ENCODE assay signal across 8 mouse cellular contexts in genomic region chr5:124552094-124552472, GRCm38 (mm10). TPM values are rescaled to one million over a fixed set of nuclear protein-coding genes. Genes with fewer than 3 reads are reported as not detected.
DNase-seq lines count a peak whose midpoint lies in the region; ATAC-seq lines count a peak whose summit lies in the region.

No protein-coding gene starts in this region.

- no peak for ATAC-seq in erythroblast, adult 5-6 weeks (replicated peaks; ENCODE audit: low FRiP score, poor library complexity, severe bottlenecking)
- no peak for ATAC-seq in liver, embryonic 12.5 days
- no peak for ATAC-seq in frontal cortex, adult (ENCODE audit: low TSS enrichment)

- H3K9me3 ChIP-seq in erythroblast, embryonic 14.5 days (ENCODE audit: control insufficient read depth, low read length), result no peaks in the 10 kb centered on the region
- no peaks in the 10 kb centered on the region for H3K9me3 ChIP-seq in forebrain, embryonic 10.5 days
- no peaks in the 10 kb centered on the region for H3K9me3 ChIP-seq in liver, embryonic 12.5 days (replicated peaks)

- H3K36me3 ChIP-seq in erythroblast, embryonic 14.5 days (ENCODE audit: control insufficient read depth), result peaks cover 56% of the 10 kb centered on the region
- H3K36me3 ChIP-seq in forebrain, embryonic 10.5 days (replicated peaks), result peaks cover 57% of the 10 kb centered on the region
- peaks cover 54% of the 10 kb centered on the region for H3K36me3 ChIP-seq in liver, embryonic 12.5 days

- H3K4me3 ChIP-seq in erythroblast, embryonic 14.5 days (replicated peaks), result peak overlapping the region; percentile 100
- H3K4me3 ChIP-seq in forebrain, embryonic 10.5 days, result peak overlapping the region; percentile 90
- H3K4me3 ChIP-seq in liver, embryonic 12.5 days, result peak overlapping the region; percentile 91

- DNase-seq in 3T3-L1 (ENCODE audit: low read depth, low spot score), result peak; percentile 64
- DNase-seq in forebrain, embryonic 10.5 days (ENCODE audit: extremely low spot score, low spot score), result no peak
- no peak for DNase-seq in left cerebral cortex, postnatal 4 days
- DNase-seq in gastrocnemius, adult 18-20 months (ENCODE audit: low spot score), result no peak

- H3K4me1 ChIP-seq in erythroblast, embryonic 14.5 days (ENCODE audit: control insufficient read depth), result peaks cover 26% of the 10 kb centered on the region
- peaks cover 17% of the 10 kb centered on the region for H3K4me1 ChIP-seq in forebrain, embryonic 10.5 days
- H3K4me1 ChIP-seq in liver, embryonic 12.5 days, result peaks cover 21% of the 10 kb centered on the region

- peak overlapping the region; percentile 86 for H3K27ac ChIP-seq in forebrain, embryonic 10.5 days
- H3K27ac ChIP-seq in liver, embryonic 12.5 days, result peak overlapping the region; percentile 87

- H3K27me3 ChIP-seq in erythroblast, embryonic 14.5 days (ENCODE audit: control insufficient read depth), result no peaks in the 10 kb centered on the region
- no peaks in the 10 kb centered on the region for H3K27me3 ChIP-seq in forebrain, embryonic 10.5 days (ENCODE audit: poor library complexity, severe bottlenecking)
- H3K27me3 ChIP-seq in liver, embryonic 12.5 days (replicated peaks), result no peaks in the 10 kb centered on the region

- peak overlapping the region; percentile 80 for H3K9ac ChIP-seq in liver, embryonic 12.5 days

- intact Hi-C loops in left cerebral cortex, postnatal 4 days (cut with DNase I), result no loop called here

- WGBS in forebrain, embryonic 10.5 days, result 17% methylated on average over 9 of the region's 9 CpGs
- 12% methylated on average over 9 of the region's 9 CpGs for WGBS in liver, embryonic 12.5 days (ENCODE audit: insufficient replicate concordance)

- H3K4me2 ChIP-seq in liver, embryonic 12.5 days, result peak overlapping the region; percentile 85

RNA-seq across cellular contexts. Expression of gene Ddx55, which starts 0.6 kb away (rescaled TPM):
- 0.84 and 0.94 TPM in 2 replicates for polyA plus RNA-seq in erythroblast, embryonic 14.5 days (2012)
- total RNA-seq in erythroblast, adult 5-6 weeks (2015; ENCODE audit: low replicate concordance), result 0.38 and 2.9 TPM in 2 replicates
- 0.85 and 5.0 TPM in 2 replicates for total RNA-seq in erythroblast, adult 5-6 weeks (2017; ENCODE audit: low replicate concordance)
- 18.1 and 21.7 TPM in 2 replicates for polyA plus RNA-seq in forebrain, embryonic 10.5 days (2016; fragmentation: Nextera tagmentation; extraction: Ambion mirVana)
- 11.9 and 12.4 TPM in 2 replicates for polyA plus RNA-seq in liver, embryonic 12.5 days (2016; fragmentation: Nextera tagmentation; extraction: Ambion mirVana)
- 10 to 100 TPM; 27.5 to 30.8 TPM for total RNA-seq in left cerebral cortex, postnatal 4 days (2021)
- 1 to 10 TPM; 4.1 to 4.2 TPM for total RNA-seq in gastrocnemius, adult 18-20 months (2021)

RNA-seq across cellular contexts. Expression of gene Tmed2, which starts 11.6 kb away (rescaled TPM):
- 11.7 and 17.6 TPM in 2 replicates for polyA plus RNA-seq in erythroblast, embryonic 14.5 days (2012)
- 187 and 211 TPM in 2 replicates for total RNA-seq in erythroblast, adult 5-6 weeks (2015; ENCODE audit: low replicate concordance)
- 222 and 325 TPM in 2 replicates for total RNA-seq in erythroblast, adult 5-6 weeks (2017; ENCODE audit: low replicate concordance)
- polyA plus RNA-seq in forebrain, embryonic 10.5 days (2016; fragmentation: Nextera tagmentation; extraction: Ambion mirVana), result 474 and 480 TPM in 2 replicates
- 394 and 403 TPM in 2 replicates for polyA plus RNA-seq in liver, embryonic 12.5 days (2016; fragmentation: Nextera tagmentation; extraction: Ambion mirVana)
- 100 to 1,000 TPM; 119 to 123 TPM for total RNA-seq in left cerebral cortex, postnatal 4 days (2021)
- 100 to 1,000 TPM; 145 to 151 TPM for total RNA-seq in gastrocnemius, adult 18-20 months (2021)

RNA-seq across cellular contexts. Expression of gene Rilpl1, which starts 20.9 kb away (rescaled TPM):
- 0.02 and 0.06 TPM in 2 replicates for polyA plus RNA-seq in erythroblast, embryonic 14.5 days (2012)
- not detected in 2 replicates for total RNA-seq in erythroblast, adult 5-6 weeks (2015; ENCODE audit: low replicate concordance)
- total RNA-seq in erythroblast, adult 5-6 weeks (2017; ENCODE audit: low replicate concordance), result 1.1 and 1.6 TPM in 2 replicates
- polyA plus RNA-seq in forebrain, embryonic 10.5 days (2016; fragmentation: Nextera tagmentation; extraction: Ambion mirVana), result 18.1 and 23.4 TPM in 2 replicates
- 4.5 and 4.9 TPM in 2 replicates for polyA plus RNA-seq in liver, embryonic 12.5 days (2016; fragmentation: Nextera tagmentation; extraction: Ambion mirVana)
- 10 to 100 TPM; 15.0 to 16.6 TPM for total RNA-seq in left cerebral cortex, postnatal 4 days (2021)
- total RNA-seq in gastrocnemius, adult 18-20 months (2021), result 100 to 1,000 TPM; 261 to 262 TPM

RNA-seq across cellular contexts. Expression of gene Eif2b1, which starts 26.8 kb away (rescaled TPM):
- 0.41 and 0.57 TPM in 2 replicates for polyA plus RNA-seq in erythroblast, embryonic 14.5 days (2012)
- 14.4 and 18.1 TPM in 2 replicates for total RNA-seq in erythroblast, adult 5-6 weeks (2015; ENCODE audit: low replicate concordance)
- 5.0 and 8.1 TPM in 2 replicates for total RNA-seq in erythroblast, adult 5-6 weeks (2017; ENCODE audit: low replicate concordance)
- polyA plus RNA-seq in forebrain, embryonic 10.5 days (2016; fragmentation: Nextera tagmentation; extraction: Ambion mirVana), result 88.7 and 89.0 TPM in 2 replicates
- polyA plus RNA-seq in liver, embryonic 12.5 days (2016; fragmentation: Nextera tagmentation; extraction: Ambion mirVana), result 74.6 and 80.1 TPM in 2 replicates
- total RNA-seq in left cerebral cortex, postnatal 4 days (2021), result 10 to 100 TPM; 44.4 to 46.9 TPM
- total RNA-seq in gastrocnemius, adult 18-20 months (2021), result 10 to 100 TPM; 36.0 to 36.2 TPM

RNA-seq across cellular contexts. Expression of gene Gtf2h3, which starts 26.9 kb away (rescaled TPM):
- 0.27 and 0.28 TPM in 2 replicates for polyA plus RNA-seq in erythroblast, embryonic 14.5 days (2012)
- total RNA-seq in erythroblast, adult 5-6 weeks (2015; ENCODE audit: low replicate concordance), result 0.19 and 3.8 TPM in 2 replicates
- total RNA-seq in erythroblast, adult 5-6 weeks (2017; ENCODE audit: low replicate concordance), result 10.3 and 10.6 TPM in 2 replicates
- polyA plus RNA-seq in forebrain, embryonic 10.5 days (2016; fragmentation: Nextera tagmentation; extraction: Ambion mirVana), result 98.9 and 117 TPM in 2 replicates
- polyA plus RNA-seq in liver, embryonic 12.5 days (2016; fragmentation: Nextera tagmentation; extraction: Ambion mirVana), result 42.1 and 43.3 TPM in 2 replicates
- total RNA-seq in left cerebral cortex, postnatal 4 days (2021), result 10 to 100 TPM; 36.3 to 37.1 TPM
- 10 to 100 TPM; 17.0 to 18.1 TPM for total RNA-seq in gastrocnemius, adult 18-20 months (2021)

Comparison
In these comparisons a context has a peak if more than half of its experiments do, and no peak if none do; other contexts are left out.
1. RNA of gene Ddx55, which starts 0.6 kb away (total RNA-seq): 27.5 to 30.8 TPM in left cerebral cortex, postnatal 4 days; 4.1 to 4.2 TPM in gastrocnemius, adult 18-20 months and 0.38 to 5.0 TPM in erythroblast, adult 5-6 weeks; every median in the first group is over 4 times any median in the second.
2. RNA of gene Rilpl1, which starts 20.9 kb away (total RNA-seq): 261 to 262 TPM in gastrocnemius, adult 18-20 months; 15.0 to 16.6 TPM in left cerebral cortex, postnatal 4 days and 1.1 to 1.6 TPM in erythroblast, adult 5-6 weeks; every median in the first group is over 10 times any median in the second.
3. Peak in every context shown above with its lines, with median percentiles within 50 percentile points of each other: H3K4me3 ChIP-seq.